ENCODE assay signal across 18 mouse cellular contexts in genomic region chr16:90091112-90091720, GRCm38 (mm10). TPM values are rescaled to one million over a fixed set of nuclear protein-coding genes. Genes with fewer than 3 reads are reported as not detected.
A peak's percentile ranks its signal among the peaks of the same experiment; 100 is the strongest.
DNase-seq lines count a peak whose midpoint lies in the region; ATAC-seq lines count a peak whose summit lies in the region.
"Had no signal": no experiment of that assay in that cellular context is flagged by ENCODE, and none has a peak within 500 bp of the region (broad histone marks: within the 10 kb centered on the region; RNA-seq: fewer than 3 reads in every experiment).

No protein-coding gene starts in this region.

- peak overlapping the region; percentile 8; the same call in 1 of the 2 replicates for H3K4me2 ChIP-seq in heart, embryonic 12.5 days
- H3K4me2 ChIP-seq: embryonic facial prominence, embryonic 15.5 days; hindbrain, embryonic 14.5 days; midbrain, embryonic 11.5 days had no signal

- H3K9me3 ChIP-seq in heart, embryonic 12.5 days (replicated peaks) = no peaks in the 10 kb centered on the region
- H3K9me3 ChIP-seq: embryonic facial prominence, embryonic 15.5 days had no signal

- no peak overlapping the region for H3K4me3 ChIP-seq in heart, embryonic 12.5 days
- H3K4me3 ChIP-seq: embryonic facial prominence, embryonic 15.5 days; gastrocnemius, adult 2 months had no signal

- H3K27ac ChIP-seq in heart, embryonic 12.5 days (ENCODE audit: poor library complexity, severe bottlenecking) = no peak overlapping the region
- H3K27ac ChIP-seq: embryonic facial prominence, embryonic 15.5 days; gastrocnemius, adult 2 months; hindbrain, embryonic 14.5 days; macrophage had no signal

- peaks cover 25% of the 10 kb centered on the region for H3K4me1 ChIP-seq in heart, embryonic 12.5 days (replicated peaks)

- DNase-seq in heart, adult 9 months (ENCODE audit: low spot score in 2 of 2) = no peak
- peak; percentile 44 for DNase-seq in cerebellum, adult 8-10 months
- peak; percentile 59 to 80 for DNase-seq in cerebellum, postnatal 25 days
- peak; percentile 20 for DNase-seq in yolk sac, embryonic 10.5 days (ENCODE audit: low spot score)
- no peak for DNase-seq in gastrocnemius, postnatal 14 days
- DNase-seq in urinary bladder, adult 2 months (ENCODE audit: low spot score) = no peak
- DNase-seq: gastrocnemius, adult 2 months; heart, postnatal 4 days; kidney, adult 9 months; kidney, postnatal 4 days had no signal

- H3K27me3 ChIP-seq in heart, embryonic 12.5 days (replicated peaks) = no peaks in the 10 kb centered on the region
- H3K27me3 ChIP-seq: embryonic facial prominence, embryonic 15.5 days had no signal

- WGBS in heart, embryonic 12.5 days = 18% methylated on average over 11 of the region's 11 CpGs

- no peak overlapping the region for H3K9ac ChIP-seq in heart, embryonic 12.5 days
- H3K9ac ChIP-seq: embryonic facial prominence, embryonic 15.5 days; hindbrain, embryonic 14.5 days had no signal

- no peaks in the 10 kb centered on the region for H3K36me3 ChIP-seq in heart, embryonic 12.5 days
- H3K36me3 ChIP-seq: embryonic facial prominence, embryonic 15.5 days had no signal

- intact Hi-C loops in gastrocnemius, postnatal 14 days (cut with DNase I; ENCODE audit: low total_unique reads) = no loop called here

- ATAC-seq in heart, embryonic 12.5 days (ENCODE audit: insufficient number of reproducible peaks, low FRiP score) = no peak
- ATAC-seq: activated CD4-positive, CD25-positive, alpha-beta regulatory T cell, adult 4 months; forebrain, embryonic 14.5 days; inflammation-experienced regulatory T-cells, adult 6 months had no signal

RNA-seq across cellular contexts. Expression of gene Tiam1, which starts 52.4 kb away (rescaled TPM):
- polyA plus RNA-seq in heart, embryonic 12.5 days (2016; fragmentation: Nextera tagmentation; extraction: Ambion mirVana) = 15.4 and 16.9 TPM in 2 replicates
- total RNA-seq in gastrocnemius, postnatal 14 days (2021) = 1 to 10 TPM; 4.7 to 7.1 TPM
- 9.0 and 19.4 TPM in 2 replicates for polyA plus RNA-seq in urinary bladder, adult 2 months (2012; rRNA removed)

Comparison
In these comparisons a context has a peak if more than half of its experiments do, and no peak if none do; other contexts are left out.
1. DNase-seq: peak in cerebellum, adult 8-10 months (single experiment), cerebellum, postnatal 25 days (2 of 2) and yolk sac, embryonic 10.5 days (single experiment); none in heart, adult 9 months (0 of 2), gastrocnemius, postnatal 14 days (single experiment) and urinary bladder, adult 2 months (single experiment).